8 mouse cellular contexts compared by ENCODE assay signal in genomic region chr10:39165632-39166115, GRCm38 (mm10). TPM values are rescaled to one million over a fixed set of nuclear protein-coding genes. Genes with fewer than 3 reads are reported as not detected.
A peak's percentile ranks its signal among the peaks of the same experiment; 100 is the strongest.
DNase-seq lines count a peak whose midpoint lies in the region; ATAC-seq and TF ChIP-seq lines count a peak whose summit lies in the region.

No protein-coding gene starts in this region.

- no peak overlapping the region for H3K27ac ChIP-seq in small intestine, adult 2 months (ENCODE audit: insufficient read depth, low read depth, low read length)

- no peak for TF ChIP-seq CTCF in small intestine, adult 2 months (IDR thresholded peaks at IDR 0.05; ENCODE audit: extremely low read depth, insufficient read length, insufficient replicate concordance, low read depth, low read length)

- peaks cover 3% of the 10 kb centered on the region; the same call in 1 of the 2 replicates for H3K4me1 ChIP-seq in small intestine, adult 2 months (ENCODE audit: control insufficient read depth, insufficient read depth, insufficient read length, low read length)

- WGBS in small intestine, adult 2 months: 30% methylated on average over 11 of the region's 11 CpGs

- intact Hi-C loops in gastrocnemius, postnatal 36 days (cut with DNase I): no loop called here

- peak; percentile 31; the same call in 1 of the 2 replicates for ATAC-seq in granulocyte monocyte progenitor cell, adult 5-6 weeks (replicated peaks; ENCODE audit: poor library complexity, severe bottlenecking)

- H3K4me3 ChIP-seq in small intestine, adult 2 months (ENCODE audit: low read depth, low read length): peak overlapping the region; percentile 17; the same call in 1 of the 2 replicates

- no peaks in the 10 kb centered on the region for H3K27me3 ChIP-seq in small intestine, adult 2 months (ENCODE audit: control insufficient read depth, insufficient read depth, low read length)

- DNase-seq in gastrocnemius, adult 18-20 months (ENCODE audit: low spot score): peak; percentile 21
- DNase-seq in gastrocnemius, postnatal 36 days: no peak
- DNase-seq in cerebellum, postnatal 25 days: peak; percentile 62 to 69
- peak; percentile 52 for DNase-seq in layer of hippocampus, adult 9-11 months
- DNase-seq in lung, postnatal 25 days (ENCODE audit: low spot score): peak; percentile 14
- no peak for DNase-seq in thymus, postnatal 14 days

- TF ChIP-seq POLR2A in small intestine, adult 2 months (IDR thresholded peaks at IDR 0.05; ENCODE audit: low read depth, low read length): no peak

- no peaks in the 10 kb centered on the region for H3K36me3 ChIP-seq in small intestine, adult 2 months (ENCODE audit: control insufficient read depth, insufficient read depth, low read length)

RNA-seq across cellular contexts. Expression of gene Ccn6, which starts 2.1 kb away (rescaled TPM):
- total RNA-seq in gastrocnemius, adult 18-20 months (2021): not detected
- not detected for total RNA-seq in gastrocnemius, postnatal 36 days (2021)
- total RNA-seq in granulocyte monocyte progenitor cell, adult 5-6 weeks (2014; fragmentation: Nextera tagmentation): not detected in 2 replicates
- total RNA-seq in granulocyte monocyte progenitor cell, adult 5-6 weeks (2017): not detected in 2 replicates
- 0.08 TPM in 1 of 2 replicates, not detected in the other for polyA plus RNA-seq in small intestine, adult 2 months (2012; rRNA removed)

RNA-seq across cellular contexts. Expression of gene Tube1, which starts 31.9 kb away (rescaled TPM):
- total RNA-seq in gastrocnemius, adult 18-20 months (2021): under 1 TPM; 0.64 to 0.81 TPM
- total RNA-seq in gastrocnemius, postnatal 36 days (2021): 1 to 10 TPM in 1 of 2 experiments, under 1 TPM in 1; 0.46 to 1.0 TPM
- 13.3 and 16.7 TPM in 2 replicates for total RNA-seq in granulocyte monocyte progenitor cell, adult 5-6 weeks (2014; fragmentation: Nextera tagmentation)
- total RNA-seq in granulocyte monocyte progenitor cell, adult 5-6 weeks (2017): 15.6 and 19.8 TPM in 2 replicates
- polyA plus RNA-seq in small intestine, adult 2 months (2012; rRNA removed): 0.80 and 1.6 TPM in 2 replicates

RNA-seq across cellular contexts. Expression of gene Fam229b, which starts 32.0 kb away (rescaled TPM):
- 1 to 10 TPM; 2.9 to 3.9 TPM for total RNA-seq in gastrocnemius, adult 18-20 months (2021)
- 1 to 10 TPM; 4.0 to 4.2 TPM for total RNA-seq in gastrocnemius, postnatal 36 days (2021)
- 0.60 and 20.7 TPM in 2 replicates for total RNA-seq in granulocyte monocyte progenitor cell, adult 5-6 weeks (2014; fragmentation: Nextera tagmentation)
- 0.78 TPM in 1 of 2 replicates, not detected in the other for total RNA-seq in granulocyte monocyte progenitor cell, adult 5-6 weeks (2017)
- 0.46 TPM in 1 of 2 replicates, not detected in the other for polyA plus RNA-seq in small intestine, adult 2 months (2012; rRNA removed)

Comparison
In these comparisons a context has a peak if more than half of its experiments do, and no peak if none do; other contexts are left out.
1. DNase-seq: peak in gastrocnemius, adult 18-20 months (single experiment), cerebellum, postnatal 25 days (2 of 2), layer of hippocampus, adult 9-11 months (single experiment) and lung, postnatal 25 days (single experiment); none in gastrocnemius, postnatal 36 days (0 of 2) and thymus, postnatal 14 days (single experiment).
2. RNA of gene Tube1, which starts 31.9 kb away (total RNA-seq): 13.3 to 19.8 TPM in granulocyte monocyte progenitor cell, adult 5-6 weeks; 0.46 to 1.0 TPM in gastrocnemius, postnatal 36 days and 0.64 to 0.81 TPM in gastrocnemius, adult 18-20 months; every median in the first group is over 4 times any median in the second.